Mouse (Mus musculus) limb, embryonic 11.5 days (tissue): Measurements from ENCODE around the gene Bend5. TPM values are rescaled to one million over a fixed set of nuclear protein-coding genes. Genes with fewer than 3 reads are reported as not detected.
A peak's percentile ranks its signal among the peaks of the same experiment; 100 is the strongest.

Experiments used
- ATAC-seq: fragments of 200-750 bp; cut with Nextera tagmentation; 2 replicates; pipeline ENCODE4 v1.8.0; 2017; ENCODE audit warnings: low read depth; ENCODE audit not compliant: insufficient number of reproducible peaks, low FRiP score, low TSS enrichment
- DNase-seq: peaks from one replicate; pipeline ENCODE4 v3.0.0-alpha.2; 2015; ENCODE audit warnings: low spot score
- H3K27ac ChIP-seq: fragments of 300-500 bp; sonication (generic); replicated peaks from 2 replicates; pipeline ENCODE4 v1.5.1; 2014; ENCODE audit warnings: low read depth, mild to moderate bottlenecking, low read length
- H3K27me3 ChIP-seq: fragments of 300-500 bp; sonication (generic); 2 replicates; pipeline ENCODE4 v1.6.1; 2014; ENCODE audit warnings: mild to moderate bottlenecking, low read length, mixed read lengths; ENCODE audit not compliant: control insufficient read depth, insufficient read depth
- H3K36me3 ChIP-seq: fragments of 300-500 bp; sonication (generic); 2 replicates; pipeline ENCODE4 v1.6.1; 2014; ENCODE audit warnings: mild to moderate bottlenecking, low read length, moderate library complexity, mixed read lengths; ENCODE audit not compliant: control insufficient read depth, insufficient read depth
- H3K4me1 ChIP-seq: fragments of 300-500 bp; sonication (generic); 2 replicates; pipeline ENCODE4 v1.6.1; 2014; ENCODE audit warnings: low read length, mixed read lengths; ENCODE audit not compliant: control insufficient read depth, insufficient read depth
- H3K4me2 ChIP-seq: fragments of 300-500 bp; sonication (generic); 2 replicates; pipeline ENCODE4 v1.6.1; 2014; ENCODE audit warnings: low read depth, mild to moderate bottlenecking, moderate library complexity; ENCODE audit not compliant: severe bottlenecking
- H3K4me3 ChIP-seq: fragments of 300-500 bp; sonication (generic); 2 replicates; pipeline ENCODE4 v1.5.1; 2014; ENCODE audit warnings: low read depth, low read length
- H3K9ac ChIP-seq: fragments of 300-500 bp; sonication (generic); 2 replicates; pipeline ENCODE4 v1.6.1; 2014; ENCODE audit warnings: mild to moderate bottlenecking, low read length
- H3K9me3 ChIP-seq: fragments of 300-500 bp; sonication (generic); 2 replicates; pipeline ENCODE4 v1.6.1; 2016; ENCODE audit warnings: low read length; ENCODE audit not compliant: control insufficient read depth
- WGBS: fragments of 180-500 bp; shearing (Covaris S2); extraction: QIAGEN DNeasy Blood & Tissue Kit; methylation state at CpG from one replicate; pipeline ENCODE4 v1.1.7; 2014; 5-methylcytosine and 5-hydroxymethylcytosine counted together
- polyA plus RNA-seq: library from polyadenylated mRNA; unstranded; fragments of >200 nt; fragmentation: Nextera tagmentation; extraction: Ambion mirVana; gene quantifications from 2 replicates; pipeline ENCODE4 v1.2.1, GENCODE M21; 2014

The Bend5 gene
- polyA plus RNA-seq, 1 experiment from 2014 or later = 39.8 TPM

GRCm38 (mm10) chr4:111483499-111483898 lies 68.7 kb downstream of the Bend5 start:
- H3K27ac ChIP-seq = no peak overlapping the region
- ATAC-seq (no peak), DNase-seq (no peak)
- 92% methylated on average over 5 of the region's 5 CpGs for WGBS
- 0 out of 2 replicates have a peak, but pooled peaks cover 6% of the 10 kb centered on the region for H3K4me1 ChIP-seq
- H3K4me3 ChIP-seq = no peak overlapping the region
- H3K4me2 ChIP-seq = no peak overlapping the region
- H3K9ac ChIP-seq = no peak overlapping the region
- no peaks in the 10 kb centered on the region for H3K27me3 ChIP-seq
- H3K9me3 ChIP-seq = no peaks in the 10 kb centered on the region
- H3K36me3 ChIP-seq = no peaks in the 10 kb centered on the region

- no peak for DNase-seq
- H3K36me3 ChIP-seq = no peaks in the 10 kb centered on the region
- WGBS = 51% methylated on average over 5 of the region's 5 CpGs
- H3K27me3 ChIP-seq = no peaks in the 10 kb centered on the region
- no peak overlapping the region for H3K9ac ChIP-seq
- H3K9me3 ChIP-seq = no peaks in the 10 kb centered on the region
- H3K4me2 ChIP-seq = no peak overlapping the region
- H3K4me1 ChIP-seq = 0 out of 2 replicates have a peak, but pooled peaks cover 6% of the 10 kb centered on the region
- no peak overlapping the region for H3K4me3 ChIP-seq
- no peak for ATAC-seq
- no peak overlapping the region for H3K27ac ChIP-seq
Measured at GRCm38 (mm10) chr4:111485189-111485588, 70.4 kb downstream of the Bend5 start.

GRCm38 (mm10) chr4:111486187-111486586 lies 71.4 kb downstream of the Bend5 start:
- 61% methylated on average over 5 of the region's 5 CpGs for WGBS
- DNase-seq = no peak
- H3K9ac ChIP-seq = no peak overlapping the region

GRCm38 (mm10) chr4:111487233-111487843 lies 72.5 kb downstream of the Bend5 start:
- DNase-seq = no peak
- Histone ChIP-seq H3K4me3 (no peak overlapping the region), H3K4me1 (0 out of 2 replicates have a peak, but pooled peaks cover 6% of the 10 kb centered on the region), H3K27me3 (no peaks in the 10 kb centered on the region), H3K27ac (no peak overlapping the region), H3K9ac (no peak overlapping the region), H3K9me3 (no peaks in the 10 kb centered on the region), H3K36me3 (no peaks in the 10 kb centered on the region), H3K4me2 (no peak overlapping the region)
- WGBS = 67% methylated on average over 3 of the region's 4 CpGs
- ATAC-seq = peak; percentile 61

More at GRCm38 (mm10) chr4:111486187-111486586, 71.4 kb downstream of the Bend5 start:
- Histone ChIP-seq H3K9me3 (no peaks in the 10 kb centered on the region), H3K4me3 (no peak overlapping the region), H3K27me3 (no peaks in the 10 kb centered on the region), H3K4me1 (0 out of 2 replicates have a peak, but pooled peaks cover 6% of the 10 kb centered on the region), H3K36me3 (no peaks in the 10 kb centered on the region), H3K27ac (no peak overlapping the region), H3K4me2 (no peak overlapping the region)
- ATAC-seq = no peak

- no peak for ATAC-seq
- Histone ChIP-seq H3K4me2 (no peak overlapping the region), H3K27ac (no peak overlapping the region), H3K9me3 (no peaks in the 10 kb centered on the region), H3K27me3 (no peaks in the 10 kb centered on the region), H3K4me1 (no peaks in the 10 kb centered on the region), H3K4me3 (no peak overlapping the region), H3K9ac (no peak overlapping the region), H3K36me3 (no peaks in the 10 kb centered on the region)
- 69% methylated on average over 5 of the region's 5 CpGs for WGBS
- DNase-seq = no peak
Measured at GRCm38 (mm10) chr4:111493750-111494404, 79.1 kb downstream of the Bend5 start.

- Histone ChIP-seq H3K36me3 (no peaks in the 10 kb centered on the region), H3K27me3 (no peaks in the 10 kb centered on the region), H3K9me3 (no peaks in the 10 kb centered on the region), H3K9ac (no peak overlapping the region), H3K27ac (no peak overlapping the region), H3K4me2 (no peak overlapping the region), H3K4me1 (no peaks in the 10 kb centered on the region), H3K4me3 (no peak overlapping the region)
- peak; percentile 82 for DNase-seq
- 0 out of 2 replicates have a peak, but pooled peaks have one; percentile 33 for ATAC-seq
- 16% methylated on average over 2 of the region's 2 CpGs for WGBS
Measured at GRCm38 (mm10) chr4:111495949-111496348, 81.1 kb downstream of the Bend5 start.

- 67% methylated on average over 3 of the region's 3 CpGs for WGBS
- H3K4me2 ChIP-seq = no peak overlapping the region
- no peaks in the 10 kb centered on the region for H3K9me3 ChIP-seq
- no peak overlapping the region for H3K27ac ChIP-seq
- ATAC-seq (no peak), DNase-seq (no peak)
- H3K4me1 ChIP-seq = no peaks in the 10 kb centered on the region
- H3K9ac ChIP-seq = no peak overlapping the region
- H3K36me3 ChIP-seq = no peaks in the 10 kb centered on the region
- no peaks in the 10 kb centered on the region for H3K27me3 ChIP-seq
- no peak overlapping the region for H3K4me3 ChIP-seq
Measured at GRCm38 (mm10) chr4:111498751-111499150, 83.9 kb downstream of the Bend5 start.

GRCm38 (mm10) chr4:111501441-111501840 lies 86.6 kb downstream of the Bend5 start:
- no peak overlapping the region for H3K27ac ChIP-seq
- no peak overlapping the region for H3K4me3 ChIP-seq
- WGBS = 78% methylated on average over 1 of the region's 1 CpGs
- no peaks in the 10 kb centered on the region for H3K27me3 ChIP-seq
- no peak overlapping the region for H3K4me2 ChIP-seq
- H3K9me3 ChIP-seq = no peaks in the 10 kb centered on the region
- no peak for DNase-seq
- H3K36me3 ChIP-seq = no peaks in the 10 kb centered on the region
- ATAC-seq = no peak
- H3K9ac ChIP-seq = no peak overlapping the region
- H3K4me1 ChIP-seq = no peaks in the 10 kb centered on the region
